Mouse (Mus musculus) limb, embryonic 13.5 days (tissue): ENCODE data around the gene Vmn1r174. TPM values are rescaled to one million over a fixed set of nuclear protein-coding genes. Genes with fewer than 3 reads are reported as not detected.
"Not testable (repeated sequence)": the region's sequence is repeated elsewhere in the genome, so short reads cannot be mapped to it uniquely, and the experiment has no call there.

Source experiments
- ATAC-seq: fragments of 200-750 bp; cut with Nextera tagmentation; 2 replicates; pipeline ENCODE4 v1.8.0; 2017; ENCODE audit warnings: low read depth, moderate number of reproducible peaks, moderate TSS enrichment; ENCODE audit not compliant: low FRiP score
- H3K27ac ChIP-seq: fragments of 300-500 bp; sonication (generic); 2 replicates; pipeline ENCODE4 v1.5.1; 2015; ENCODE audit warnings: inconsistent platforms, mild to moderate bottlenecking, moderate library complexity
- H3K27me3 ChIP-seq: fragments of 300-500 bp; sonication (generic); 2 replicates; pipeline ENCODE4 v1.6.1; 2015; ENCODE audit warnings: mild to moderate bottlenecking, inconsistent platforms
- H3K36me3 ChIP-seq: fragments of 300-500 bp; sonication (generic); 2 replicates; pipeline ENCODE4 v1.6.1; 2015; ENCODE audit warnings: inconsistent platforms, mild to moderate bottlenecking, moderate library complexity
- H3K4me1 ChIP-seq: fragments of 300-500 bp; sonication (generic); 2 replicates; pipeline ENCODE4 v1.6.1; 2015; ENCODE audit warnings: inconsistent platforms
- H3K4me2 ChIP-seq: fragments of 300-500 bp; sonication (generic); replicated peaks from 2 replicates; pipeline ENCODE4 v1.6.1; 2015; ENCODE audit warnings: inconsistent platforms, mild to moderate bottlenecking, moderate library complexity
- H3K4me3 ChIP-seq: fragments of 300-500 bp; sonication (generic); 2 replicates; pipeline ENCODE4 v1.5.1; 2015; ENCODE audit warnings: moderate library complexity, mild to moderate bottlenecking, inconsistent platforms
- H3K9ac ChIP-seq: fragments of 300-500 bp; sonication (generic); 2 replicates; pipeline ENCODE4 v1.6.1; 2015; ENCODE audit warnings: mild to moderate bottlenecking, inconsistent platforms
- H3K9me3 ChIP-seq: fragments of 300-500 bp; sonication (generic); 2 replicates; pipeline ENCODE4 v1.6.1; 2016; ENCODE audit warnings: inconsistent platforms
- WGBS: fragments of 180-500 bp; shearing (Covaris S2); methylation state at CpG from one replicate; pipeline ENCODE4 v1.1.7; 2015; 5-methylcytosine and 5-hydroxymethylcytosine counted together
- polyA plus RNA-seq: library from polyadenylated mRNA; unstranded; fragments of >200 nt; fragmentation: Nextera tagmentation; extraction: Ambion mirVana; gene quantifications from 2 replicates; pipeline ENCODE4 v1.2.1, GENCODE M21; 2015

Gene Vmn1r174
- not detected in 2 replicates for polyA plus RNA-seq

DNA sequence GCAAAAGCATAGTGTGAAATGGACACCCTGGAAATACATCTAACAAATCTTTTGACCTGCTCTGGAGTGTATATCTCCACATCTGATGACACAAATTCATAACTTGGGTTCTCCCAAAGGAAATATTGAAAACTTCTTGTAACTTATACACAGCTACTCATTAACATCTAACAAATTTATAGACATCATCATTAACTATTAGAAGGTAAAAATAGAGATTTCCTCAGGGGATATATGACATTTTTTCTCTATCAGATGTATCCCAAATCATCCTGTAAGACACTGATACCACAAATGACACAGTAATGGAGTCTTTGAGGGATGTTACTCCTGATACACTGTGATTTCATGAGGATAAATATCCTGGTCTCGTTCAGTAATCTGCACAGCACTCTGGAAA, at the start of gene Vmn1r174:
Vmn1r174 (plus strand) TSS at position 301 of the 400 bp plus-strand sequence.
- H3K36me3 ChIP-seq, H3K9ac ChIP-seq, H3K27me3 ChIP-seq, H3K27ac ChIP-seq, H3K9me3 ChIP-seq, H3K4me3 ChIP-seq, H3K4me2 ChIP-seq, ATAC-seq, H3K4me1 ChIP-seq: not testable (repeated sequence)
- 52% methylated on average over 1 of the region's 1 CpGs for WGBS

- 78% methylated on average over 6 of the region's 6 CpGs for WGBS
- H3K9me3 ChIP-seq, result peaks cover 45% of the 10 kb centered on the region
Measured at GRCm38 (mm10) chr7:23784526-23784925, 32.5 kb downstream of the Vmn1r174 start.

DNA sequence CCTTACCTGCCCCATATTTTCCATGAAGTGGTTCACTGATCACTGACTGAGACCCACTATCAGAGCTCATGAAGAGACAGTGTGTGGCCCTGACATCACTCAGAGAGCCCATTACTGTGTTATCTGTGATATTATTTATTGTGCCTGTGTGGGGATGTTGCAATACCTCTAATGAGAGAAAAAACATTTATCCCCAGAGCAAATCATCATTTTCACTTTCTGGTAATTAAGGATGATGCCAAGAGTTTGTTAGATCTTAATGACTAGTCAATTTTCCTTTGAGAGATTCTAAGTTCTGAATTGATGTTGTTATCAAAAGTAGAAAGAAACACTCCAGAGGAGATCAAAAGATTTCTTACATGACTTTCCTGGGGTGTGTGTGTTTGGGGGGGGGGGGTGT, 58.5 kb downstream of the Vmn1r174 start, which contains the start of gene Vmn1r175:
Vmn1r175 (minus strand) TSS at position 101 of the 400 bp plus-strand sequence.
- H3K36me3 ChIP-seq, H3K4me2 ChIP-seq, H3K27me3 ChIP-seq, H3K27ac ChIP-seq, H3K4me3 ChIP-seq, H3K9ac ChIP-seq, ATAC-seq, H3K4me1 ChIP-seq: not testable (repeated sequence)
- H3K9me3 ChIP-seq, result peaks cover 11% of the 10 kb centered on the region; the same call in 1 of the 2 replicates

More at GRCm38 (mm10) chr7:23784526-23784925, 32.5 kb downstream of the Vmn1r174 start:
- Histone ChIP-seq H3K36me3 (no peaks in the 10 kb centered on the region), H3K27ac (no peak overlapping the region), H3K27me3 (no peaks in the 10 kb centered on the region), H3K4me1 (no peaks in the 10 kb centered on the region), H3K9ac (no peak overlapping the region), H3K4me3 (no peak overlapping the region), H3K4me2 (no peak overlapping the region)
- ATAC-seq, result no peak

Other genes with a start within 250 kb of the Vmn1r174 start
- not detected in 2 replicates for gene Vmn1r167, start 245.1 kb upstream of the Vmn1r174 start, polyA plus RNA-seq
- not detected in 2 replicates for gene Vmn1r168, start 212.5 kb upstream of the Vmn1r174 start, polyA plus RNA-seq
- gene Vmn1r169, start 176.7 kb upstream of the Vmn1r174 start, polyA plus RNA-seq, result not detected in 2 replicates
- gene Vmn1r170, start 146.1 kb upstream of the Vmn1r174 start, polyA plus RNA-seq, result not detected in 2 replicates
- not detected in 2 replicates for gene Vmn1r171, start 121.5 kb upstream of the Vmn1r174 start, polyA plus RNA-seq
- gene Vmn1r172, start 94.0 kb upstream of the Vmn1r174 start, polyA plus RNA-seq, result not detected in 2 replicates
- gene Vmn1r173, start 51.6 kb upstream of the Vmn1r174 start, polyA plus RNA-seq, result not detected in 2 replicates
- not detected in 2 replicates for gene Vmn1r175, start 58.4 kb downstream of the Vmn1r174 start, polyA plus RNA-seq
- gene Vmn1r176, start 85.1 kb downstream of the Vmn1r174 start, polyA plus RNA-seq, result not detected in 2 replicates
- not detected in 2 replicates for gene Vmn1r177, start 114.2 kb downstream of the Vmn1r174 start, polyA plus RNA-seq
- gene Vmn1r178, start 139.7 kb downstream of the Vmn1r174 start, polyA plus RNA-seq, result not detected in 2 replicates
- not detected in 2 replicates for gene Vmn1r179, start 174.7 kb downstream of the Vmn1r174 start, polyA plus RNA-seq
- not detected in 2 replicates for gene Vmn1r180, start 198.4 kb downstream of the Vmn1r174 start, polyA plus RNA-seq
- not detected in 2 replicates for gene Vmn1r181, start 222.3 kb downstream of the Vmn1r174 start, polyA plus RNA-seq
- not detected in 2 replicates for gene V1rd19, start 249.4 kb downstream of the Vmn1r174 start, polyA plus RNA-seq